ENCODE assay signal across 9 mouse cellular contexts in genomic region chr1:189187737-189188390, GRCm38 (mm10).
DNase-seq lines count a peak whose midpoint lies in the region; ATAC-seq lines count a peak whose summit lies in the region.
"Had no signal": no experiment of that assay in that cellular context is flagged by ENCODE, and none has a peak within 500 bp of the region (broad histone marks: within the 10 kb centered on the region; RNA-seq: fewer than 3 reads in every experiment).

No protein-coding gene starts in this region.

- H3K9me3 ChIP-seq in forebrain, embryonic 16.5 days (ENCODE audit: control insufficient read depth, low read length), result no peaks in the 10 kb centered on the region
- H3K9me3 ChIP-seq: embryonic facial prominence, embryonic 15.5 days had no signal

- no peak overlapping the region for H3K4me2 ChIP-seq in forebrain, embryonic 16.5 days (ENCODE audit: low read length)
- H3K4me2 ChIP-seq: embryonic facial prominence, embryonic 15.5 days had no signal

- peak; percentile 86 for ATAC-seq in forebrain, embryonic 16.5 days

- H3K9ac ChIP-seq in forebrain, embryonic 16.5 days (replicated peaks; ENCODE audit: low read depth, low read length), result no peak overlapping the region
- H3K9ac ChIP-seq: embryonic facial prominence, embryonic 15.5 days had no signal

- peaks cover 13% of the 10 kb centered on the region for H3K4me1 ChIP-seq in forebrain, embryonic 16.5 days (replicated peaks; ENCODE audit: control insufficient read depth, insufficient read depth, low read length)
- H3K4me1 ChIP-seq: embryonic facial prominence, embryonic 15.5 days had no signal

- no peaks in the 10 kb centered on the region for H3K27me3 ChIP-seq in forebrain, embryonic 16.5 days (replicated peaks; ENCODE audit: control insufficient read depth, insufficient read depth, low read length)
- H3K27me3 ChIP-seq: embryonic facial prominence, embryonic 15.5 days had no signal

- intact Hi-C loops in heart, postnatal 10 days (cut with DNase I), result no loop called here
- intact Hi-C loops in heart, postnatal 36 days (cut with DNase I), result no loop called here
- intact Hi-C loops in left cerebral cortex, postnatal 14 days (cut with DNase I), result no loop called here

- peak; percentile 12 to 17 for DNase-seq in heart, postnatal 10 days
- DNase-seq in heart, postnatal 36 days, result no peak
- DNase-seq in left cerebral cortex, postnatal 14 days (ENCODE audit: low spot score in 2 of 2), result peak; percentile 58 to 69
- peak; percentile 32 for DNase-seq in right cerebral cortex, postnatal 25 days
- no peak for DNase-seq in lung, postnatal 10 days
- DNase-seq in spleen, adult 12 weeks (ENCODE audit: low spot score), result no peak
- no peak for DNase-seq in yolk sac, embryonic 10.5 days (ENCODE audit: low spot score)

- 0 out of 2 replicates have a peak overlapping the region, but pooled peaks have one; percentile 16 for H3K27ac ChIP-seq in forebrain, embryonic 16.5 days (ENCODE audit: low read length)
- H3K27ac ChIP-seq: embryonic facial prominence, embryonic 15.5 days had no signal

- no peak overlapping the region for H3K4me3 ChIP-seq in forebrain, embryonic 16.5 days (replicated peaks; ENCODE audit: low read length)
- H3K4me3 ChIP-seq: embryonic facial prominence, embryonic 15.5 days had no signal

- H3K36me3 ChIP-seq in forebrain, embryonic 16.5 days (ENCODE audit: control insufficient read depth, insufficient read depth), result no peaks in the 10 kb centered on the region
- H3K36me3 ChIP-seq: embryonic facial prominence, embryonic 15.5 days had no signal

- WGBS in forebrain, embryonic 16.5 days, result 12% methylated on average over 12 of the region's 12 CpGs

Comparison
In these comparisons a context has a peak if more than half of its experiments do, and no peak if none do; other contexts are left out.
1. DNase-seq: peak in heart, postnatal 10 days (2 of 2), left cerebral cortex, postnatal 14 days (2 of 2) and right cerebral cortex, postnatal 25 days (single experiment); none in heart, postnatal 36 days (0 of 2), lung, postnatal 10 days (single experiment), spleen, adult 12 weeks (single experiment) and yolk sac, embryonic 10.5 days (single experiment).